Mouse (Mus musculus): ENCODE results near the gene Slc38a1. TPM values are rescaled to one million over a fixed set of nuclear protein-coding genes. Genes with fewer than 3 reads are reported as not detected.

The Slc38a1 gene
- total and polyA plus RNA-seq, 3 experiments: 22.5 to 79.0 (median 39.4) TPM

DNA sequence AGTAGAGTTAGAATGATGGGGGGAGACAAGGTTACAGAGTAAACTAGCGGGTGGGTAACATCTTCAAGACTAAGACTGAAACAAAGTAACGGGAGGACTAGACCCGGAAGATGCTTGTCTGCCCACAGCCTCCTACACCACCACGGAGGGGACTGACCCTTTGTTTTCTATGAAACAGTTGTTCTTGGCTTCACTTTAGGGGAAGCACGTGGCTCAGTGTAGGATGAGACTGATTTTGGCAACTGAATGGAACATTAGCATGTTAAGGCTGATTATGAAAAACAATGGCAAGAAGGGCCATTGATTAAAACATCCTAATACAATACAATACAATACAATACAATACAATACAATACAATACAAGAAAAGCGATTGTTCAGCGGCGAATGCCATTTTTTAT is 100.6 kb downstream of the Slc38a1 start:
- no peaks in the 10 kb centered on the region for H3K36me3 ChIP-seq (replicated peaks in 1 of 2; ENCODE audit: control insufficient read depth in 1 of 2, insufficient read depth in 1 of 2, low read length in 1 of 2)
- dilution Hi-C loops (cut with MboI; ENCODE audit: extremely low pct_ligation_motif_present, extremely low pct_unique_long_range_greater_than_20kb, low sequenced_read_pairs): no loop called here
- H3K4me2 ChIP-seq (ENCODE audit: insufficient read depth, low read depth, poor library complexity, severe bottlenecking): no peak overlapping the region
- no peak overlapping the region for H3K4me3 ChIP-seq (replicated peaks in 1 of 3; ENCODE audit: low read depth in 2 of 3, low read length in 2 of 3, poor library complexity in 1 of 3)
- H3K4me1 ChIP-seq (ENCODE audit: control insufficient read depth in 1 of 2, insufficient read depth in 2 of 2): peaks cover 4 to 11% of the 10 kb centered on the region in 2 experiments; a peak in 3 of 4 replicates
- H3K27me3 ChIP-seq (replicated peaks): no peaks in the 10 kb centered on the region
- H3K27ac ChIP-seq (ENCODE audit: insufficient read depth, low read depth): no peak overlapping the region
- no peak overlapping the region for H3K9ac ChIP-seq (ENCODE audit: insufficient read depth, low read depth)
- DNase-seq (ENCODE audit: extremely low read depth): no peak
- H3K79me2 ChIP-seq (replicated peaks; ENCODE audit: control insufficient read depth, extremely low read depth, insufficient read depth, poor library complexity, severe bottlenecking): no peaks in the 10 kb centered on the region
- in situ Hi-C loops (cut with MboI; ENCODE audit: low pct_ligation_motif_present, low pct_unique_long_range_greater_than_20kb, low sequenced_read_pairs): loop anchor here (25.0 kb wide), 1 partner anchor 595 kb away; no protein-coding TSS in a partner anchor
- TF ChIP-seq CTCF (conservative IDR thresholded peaks at IDR 0.05 in 1 of 2, IDR thresholded peaks at IDR 0.05 in 1 of 2; ENCODE audit: low read depth in 2 of 2, low read length in 2 of 2): no peak
- peak; percentile 62; the same call in 1 of the 2 replicates for TF ChIP-seq MAX (IDR thresholded peaks at IDR 0.05; ENCODE audit: low read length)
- 0 out of 2 replicates have a peak, but pooled peaks have one; percentile 8 for TF ChIP-seq ELF1 (IDR thresholded peaks at IDR 0.05; ENCODE audit: low read depth, low read length)
- H3K9me3 ChIP-seq (replicated peaks; ENCODE audit: low read length): no peaks in the 10 kb centered on the region

DNA sequence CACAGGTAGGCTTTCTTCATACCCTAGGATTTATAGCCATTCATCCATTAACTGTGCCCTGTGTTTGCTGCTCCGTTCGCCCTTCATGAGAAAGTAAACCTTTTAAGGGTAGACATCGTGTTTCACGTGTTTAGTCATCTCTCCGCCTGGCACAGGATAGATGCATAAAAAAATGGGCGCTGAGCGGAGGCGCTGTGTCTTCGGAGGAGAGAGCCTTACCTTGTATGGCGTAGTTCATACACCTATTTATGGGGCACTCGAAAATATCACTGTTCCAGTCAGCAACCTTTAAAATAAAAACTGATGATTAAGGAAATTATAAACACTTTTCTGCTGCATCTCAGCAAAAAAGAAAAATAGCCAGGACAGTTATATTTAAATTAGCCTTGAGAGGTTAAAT is 105.4 kb downstream of the Slc38a1 start:
- H3K4me1 ChIP-seq (ENCODE audit: control insufficient read depth in 1 of 2, insufficient read depth in 2 of 2): peaks cover 4 to 5% of the 10 kb centered on the region in 2 experiments; a peak in 3 of 4 replicates
- in situ Hi-C loops (cut with MboI; ENCODE audit: low pct_ligation_motif_present, low pct_unique_long_range_greater_than_20kb, low sequenced_read_pairs): loop anchor here (25.0 kb wide), 1 partner anchor 600 kb away; no protein-coding TSS in a partner anchor
- no peak overlapping the region for H3K9ac ChIP-seq (ENCODE audit: insufficient read depth, low read depth)
- H3K79me2 ChIP-seq (replicated peaks; ENCODE audit: control insufficient read depth, extremely low read depth, insufficient read depth, poor library complexity, severe bottlenecking): no peaks in the 10 kb centered on the region
- no peak for DNase-seq (ENCODE audit: extremely low read depth)
- H3K4me2 ChIP-seq (ENCODE audit: insufficient read depth, low read depth, poor library complexity, severe bottlenecking): no peak overlapping the region
- no peaks in the 10 kb centered on the region for H3K9me3 ChIP-seq (replicated peaks; ENCODE audit: low read length)
- H3K4me3 ChIP-seq (replicated peaks in 1 of 3; ENCODE audit: low read depth in 2 of 3, low read length in 2 of 3, poor library complexity in 1 of 3): no peak overlapping the region
- no peaks in the 10 kb centered on the region for H3K36me3 ChIP-seq (replicated peaks in 1 of 2; ENCODE audit: control insufficient read depth in 1 of 2, insufficient read depth in 1 of 2, low read length in 1 of 2)
- dilution Hi-C loops (cut with MboI; ENCODE audit: extremely low pct_ligation_motif_present, extremely low pct_unique_long_range_greater_than_20kb, low sequenced_read_pairs): no loop called here
- H3K27me3 ChIP-seq (replicated peaks): no peaks in the 10 kb centered on the region
- no peak overlapping the region for H3K27ac ChIP-seq (ENCODE audit: insufficient read depth, low read depth)
- TF ChIP-seq CHD1 (IDR thresholded peaks at IDR 0.05; ENCODE audit: low read depth, low read length) (no peak), PAX5 (IDR thresholded peaks at IDR 0.05; ENCODE audit: low read length) (no peak), GABPA (IDR thresholded peaks at IDR 0.05; ENCODE audit: insufficient replicate concordance, low read depth, low read length) (no peak), TCF12 (IDR thresholded peaks at IDR 0.05; ENCODE audit: low read depth, low read length) (no peak), JUN (IDR thresholded peaks at IDR 0.05; ENCODE audit: insufficient read depth, low read depth, low read length) (no peak), SMC3 (IDR thresholded peaks at IDR 0.05; ENCODE audit: low read depth, low read length) (no peak), POLR2A (IDR thresholded peaks at IDR 0.05; ENCODE audit: low read depth, low read length) (no peak), RAD21 (IDR thresholded peaks at IDR 0.05; ENCODE audit: low read depth, low read length) (no peak), MXI1 (IDR thresholded peaks at IDR 0.05; ENCODE audit: low read depth, low read length) (no peak), JUND (conservative IDR thresholded peaks at IDR 0.05; ENCODE audit: low read depth, low read length) (no peak), MYC (IDR thresholded peaks at IDR 0.05; ENCODE audit: low read depth, low read length) (no peak), BHLHE40 (IDR thresholded peaks at IDR 0.05; ENCODE audit: low read depth, low read length) (no peak), RCOR1 (conservative IDR thresholded peaks at IDR 0.05; ENCODE audit: low read depth, low read length) (no peak)

Measured in CH12.LX (cell line).